ENCODE assay signal across 8 mouse cellular contexts in genomic region chr13:42300567-42300966, GRCm38 (mm10). TPM values are rescaled to one million over a fixed set of nuclear protein-coding genes. Genes with fewer than 3 reads are reported as not detected.
DNase-seq lines count a peak whose midpoint lies in the region; TF ChIP-seq lines count a peak whose summit lies in the region.

No protein-coding gene starts in this region.

- H3K4me3 ChIP-seq in left cerebral cortex, adult 2 months = peak overlapping the region; percentile 43; the same call in 1 of the 2 replicates

- DNase-seq in R1 (ENCODE audit: low read depth, low spot score) = peak; percentile 82
- peak; percentile 78 to 88 for DNase-seq in cerebellum, postnatal 25 days
- DNase-seq in gastrocnemius, postnatal 10 days = peak; percentile 84
- DNase-seq in hindlimb bud, embryonic 11.5 days (ENCODE audit: extremely low spot score, low read depth, low spot score) = peak; percentile 61
- peak; percentile 64 to 79 for DNase-seq in left cerebral cortex, adult 2 months (ENCODE audit: extremely low spot score in 1 of 2, low spot score in 2 of 2)
- DNase-seq in lung, postnatal 4 days = peak; percentile 80 to 87
- DNase-seq in right cerebral cortex, postnatal 10 days (ENCODE audit: low spot score in 2 of 2) = peak; percentile 72 to 84
- peak; percentile 89 for DNase-seq in urinary bladder, postnatal 14 days (ENCODE audit: low spot score)

- H3K27ac ChIP-seq in left cerebral cortex, adult 2 months = no peak overlapping the region

- peak; percentile 73 for TF ChIP-seq CTCF in left cerebral cortex, adult 2 months (IDR thresholded peaks at IDR 0.05)

- intact Hi-C loops in left cerebral cortex, adult 2 months (cut with DNase I) = loop anchor here (2.0 to 10.0 kb wide), 5 partner anchors 56 to 494 kb away; partner anchors contain the start of gene Hivep1

RNA-seq across cellular contexts. Expression of gene Edn1, which starts 0.7 kb away (rescaled TPM):
- 1 to 10 TPM; 1.3 to 1.7 TPM for total RNA-seq in gastrocnemius, postnatal 10 days (2021)
- total RNA-seq in left cerebral cortex, adult 2 months (2021) = 1 to 10 TPM; 2.6 to 3.3 TPM
